Mouse (Mus musculus) hindbrain, embryonic 14.5 days (tissue): Measurements from ENCODE around the gene Ccdc116. TPM values are rescaled to one million over a fixed set of nuclear protein-coding genes. Genes with fewer than 3 reads are reported as not detected.
"Not testable (repeated sequence)": the region's sequence is repeated elsewhere in the genome, so short reads cannot be mapped to it uniquely, and the experiment has no call there.

ENCODE experiments used
- ATAC-seq: fragments of 200-750 bp; cut with Nextera tagmentation; 2 replicates; pipeline ENCODE4 v1.8.0; 2017; ENCODE audit warnings: moderate number of reproducible peaks, mild to moderate bottlenecking, moderate TSS enrichment, moderate library complexity; ENCODE audit not compliant: low FRiP score
- DNase-seq: peaks from one replicate; pipeline ENCODE4 v3.0.0-alpha.2; 2015; ENCODE audit warnings: low spot score
- H3K27ac ChIP-seq: fragments of 300-500 bp; sonication (generic); 2 replicates; pipeline ENCODE4 v1.5.1; 2014; ENCODE audit warnings: mild to moderate bottlenecking, moderate library complexity
- H3K27me3 ChIP-seq: fragments of 300-500 bp; sonication (generic); 2 replicates; pipeline ENCODE4 v1.6.1; 2014; ENCODE audit warnings: mild to moderate bottlenecking, low read length, mixed read lengths; ENCODE audit not compliant: control insufficient read depth, insufficient read depth
- H3K36me3 ChIP-seq: fragments of 300-500 bp; sonication (generic); replicated peaks from 2 replicates; pipeline ENCODE4 v1.6.1; 2014; ENCODE audit not compliant: control insufficient read depth, insufficient read depth
- H3K4me1 ChIP-seq: fragments of 300-500 bp; sonication (generic); replicated peaks from 2 replicates; pipeline ENCODE4 v1.6.1; 2014; ENCODE audit warnings: antibody characterized with exemption, low read length, mixed read lengths; ENCODE audit not compliant: control insufficient read depth, insufficient read depth
- H3K4me2 ChIP-seq: fragments of 300-500 bp; sonication (generic); replicated peaks from 2 replicates; pipeline ENCODE4 v1.6.1; 2014; ENCODE audit warnings: mild to moderate bottlenecking, moderate library complexity
- H3K4me3 ChIP-seq: fragments of 300-500 bp; sonication (generic); replicated peaks from 2 replicates; pipeline ENCODE4 v1.5.1; 2014; ENCODE audit warnings: mild to moderate bottlenecking, low read length
- H3K9ac ChIP-seq: fragments of 300-500 bp; sonication (generic); 2 replicates; pipeline ENCODE4 v1.6.1; 2014
- H3K9me3 ChIP-seq: fragments of 300-500 bp; sonication (generic); 2 replicates; pipeline ENCODE4 v1.6.1; 2016; ENCODE audit warnings: low read length; ENCODE audit not compliant: control insufficient read depth
- WGBS: fragments of 180-500 bp; shearing (Covaris S2); extraction: QIAGEN DNeasy Blood & Tissue Kit; methylation state at CpG from one replicate; pipeline ENCODE4 v1.1.7; 2014; 5-methylcytosine and 5-hydroxymethylcytosine counted together
- polyA plus RNA-seq: library from polyadenylated mRNA; unstranded; fragments of >200 nt; fragmentation: Nextera tagmentation; extraction: Ambion mirVana; gene quantifications from 2 replicates; pipeline ENCODE4 v1.2.1, GENCODE M21; 2014

Ccdc116 gene
- polyA plus RNA-seq, 1 experiment from 2014 or later: 3.7 TPM

- Histone ChIP-seq H3K9me3 (no peaks in the 10 kb centered on the region), H3K4me2 (no peak overlapping the region), H3K27ac (no peak overlapping the region), H3K4me1 (no peaks in the 10 kb centered on the region), H3K36me3 (peaks cover 52% of the 10 kb centered on the region), H3K9ac (no peak overlapping the region), H3K4me3 (no peak overlapping the region), H3K27me3 (no peaks in the 10 kb centered on the region)
- DNase-seq: no peak
- no peak for ATAC-seq
These were observed 20.1 kb upstream of the Ccdc116 start for GRCm38 (mm10) chr16:17167179-17167578.

- peaks cover 48% of the 10 kb centered on the region for H3K36me3 ChIP-seq
- DNase-seq, H3K4me3 ChIP-seq, H3K27ac ChIP-seq, H3K9me3 ChIP-seq, H3K27me3 ChIP-seq, ATAC-seq, H3K4me2 ChIP-seq, H3K9ac ChIP-seq, H3K4me1 ChIP-seq: not testable (repeated sequence)
- 94% methylated on average over 1 of the region's 1 CpGs for WGBS
These were observed 18.4 kb upstream of the Ccdc116 start for GRCm38 (mm10) chr16:17165478-17165877.

- Histone ChIP-seq H3K9ac (no peak overlapping the region), H3K9me3 (no peaks in the 10 kb centered on the region), H3K27ac (no peak overlapping the region), H3K4me2 (no peak overlapping the region), H3K27me3 (no peaks in the 10 kb centered on the region), H3K4me3 (no peak overlapping the region), H3K36me3 (peaks cover 68% of the 10 kb centered on the region), H3K4me1 (no peaks in the 10 kb centered on the region)
- WGBS: 99% methylated on average over 2 of the region's 2 CpGs
- DNase-seq: no peak
- no peak for ATAC-seq
These were observed 7.3 kb upstream of the Ccdc116 start for GRCm38 (mm10) chr16:17154346-17154745.

- Histone ChIP-seq H3K4me2 (no peak overlapping the region), H3K4me1 (peaks cover 10% of the 10 kb centered on the region), H3K27ac (no peak overlapping the region), H3K4me3 (no peak overlapping the region), H3K27me3 (no peaks in the 10 kb centered on the region), H3K36me3 (peaks cover 47% of the 10 kb centered on the region), H3K9ac (no peak overlapping the region), H3K9me3 (no peaks in the 10 kb centered on the region)
- DNase-seq (no peak), ATAC-seq (no peak)
- WGBS: 98% methylated on average over 4 of the region's 4 CpGs
These were observed 4.8 kb upstream of the Ccdc116 start for GRCm38 (mm10) chr16:17151874-17152273.

- Histone ChIP-seq H3K4me1 (peaks cover 10% of the 10 kb centered on the region), H3K36me3 (peaks cover 47% of the 10 kb centered on the region), H3K4me3 (no peak overlapping the region), H3K27me3 (no peaks in the 10 kb centered on the region), H3K27ac (no peak overlapping the region), H3K4me2 (no peak overlapping the region), H3K9me3 (no peaks in the 10 kb centered on the region), H3K9ac (no peak overlapping the region)
- 91% methylated on average over 7 of the region's 7 CpGs for WGBS
- no peak for DNase-seq
- no peak for ATAC-seq
These were observed 3.7 kb upstream of the Ccdc116 start for GRCm38 (mm10) chr16:17150520-17151258.

GRCm38 (mm10) chr16:17148084-17148483, 1.1 kb upstream of the Ccdc116 start:
- DNase-seq (no peak), ATAC-seq (0 out of 2 replicates have a peak, but pooled peaks have one; percentile 4)
- H3K27me3 ChIP-seq: no peaks in the 10 kb centered on the region
- peaks cover 10% of the 10 kb centered on the region for H3K4me1 ChIP-seq
- WGBS: 7% methylated on average over 16 of the region's 16 CpGs
- H3K9ac ChIP-seq: peak overlapping the region; percentile 77
- peaks cover 25% of the 10 kb centered on the region for H3K36me3 ChIP-seq
- peak overlapping the region; percentile 96 for H3K4me2 ChIP-seq
- no peak overlapping the region for H3K27ac ChIP-seq
- H3K9me3 ChIP-seq: no peaks in the 10 kb centered on the region
- peak overlapping the region; percentile 68 for H3K4me3 ChIP-seq

GRCm38 (mm10) chr16:17147391-17147929, 431 bp upstream of the Ccdc116 start:
- Histone ChIP-seq H3K36me3 (peaks cover 19% of the 10 kb centered on the region), H3K4me1 (peaks cover 10% of the 10 kb centered on the region), H3K4me3 (peak overlapping the region; percentile 68), H3K9me3 (no peaks in the 10 kb centered on the region), H3K27ac (peak overlapping the region; percentile 74), H3K27me3 (no peaks in the 10 kb centered on the region), H3K4me2 (peak overlapping the region; percentile 96), H3K9ac (peak overlapping the region; percentile 77)
- ATAC-seq (peak; percentile 52; the same call in 1 of the 2 replicates), DNase-seq (peak; percentile 49)
- 0% methylated on average over 40 of the region's 41 CpGs for WGBS

GRCm38 (mm10) chr16:17144339-17144738, 2.7 kb downstream of the Ccdc116 start, which contains the start of gene Ydjc:
TSS of gene Ydjc (plus strand) at chr16:17144621.
- DNase-seq (no peak), ATAC-seq (no peak)
- H3K9ac ChIP-seq: no peak within 1 kb of the TSS
- H3K4me2 ChIP-seq: no peak within 1 kb of the TSS
- H3K27me3 ChIP-seq: no peaks in the 10 kb centered on the region
- H3K36me3 ChIP-seq: no peaks in the 10 kb centered on the region
- no peaks in the 10 kb centered on the region for H3K9me3 ChIP-seq
- WGBS: 17% methylated on average over 7 of the region's 7 CpGs
- H3K4me3 ChIP-seq: no peak within 1 kb of the TSS
- H3K27ac ChIP-seq: no peak within 1 kb of the TSS
- H3K4me1 ChIP-seq: peaks cover 10% of the 10 kb centered on the region

- 89% methylated on average over 15 of the region's 15 CpGs for WGBS
These were observed 9.7 kb downstream of the Ccdc116 start for GRCm38 (mm10) chr16:17137355-17137754.

More at GRCm38 (mm10) chr16:17137355-17137754, 9.7 kb downstream of the Ccdc116 start:
- Histone ChIP-seq H3K4me3 (no peak overlapping the region), H3K4me2 (no peak overlapping the region), H3K36me3 (no peaks in the 10 kb centered on the region), H3K4me1 (0 out of 2 replicates have a peak, but pooled peaks cover 5% of the 10 kb centered on the region), H3K27me3 (no peaks in the 10 kb centered on the region), H3K27ac (no peak overlapping the region), H3K9ac (no peak overlapping the region), H3K9me3 (no peaks in the 10 kb centered on the region)
- ATAC-seq: no peak
- no peak for DNase-seq
